Mouse (Mus musculus) spleen, adult 2 months (tissue): ENCODE data around the gene Mlh3.

Source experiments
- CTCF ChIP-seq: fragments of 200-500 bp; IDR thresholded peaks from 2 replicates; pipeline ENCODE4 v1.5.1; 2011; ENCODE audit warnings: mild to moderate bottlenecking, inconsistent platforms; ENCODE audit not compliant: insufficient read depth, insufficient read length, insufficient replicate concordance; ENCODE audit errors: extremely low read depth
- POLR2A ChIP-seq: fragments of 200-500 bp; IDR thresholded peaks from 2 replicates; pipeline ENCODE4 v1.6.1; 2011; ENCODE audit warnings: low read depth, low read length, inconsistent platforms

DNA sequence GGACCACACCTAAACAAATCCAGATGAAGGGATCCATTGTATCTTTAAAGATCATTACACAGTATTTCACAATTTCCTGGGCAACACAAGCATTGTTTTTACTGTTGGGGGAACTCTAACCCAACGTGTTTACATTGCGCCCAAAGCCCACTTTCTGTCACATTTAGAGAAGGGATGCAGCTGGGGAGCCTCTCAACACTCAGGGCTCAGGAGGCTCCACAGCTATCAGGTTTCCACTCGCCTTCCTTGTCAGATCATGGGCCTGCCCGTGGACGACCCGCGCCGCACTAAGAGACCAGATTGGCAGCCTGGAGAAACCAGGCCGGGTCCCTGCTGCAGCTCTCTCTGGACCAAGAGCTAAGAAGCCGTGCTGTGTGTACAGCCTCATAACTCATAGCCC lies 3.1 kb upstream of the Mlh3 start:
- TF ChIP-seq CTCF (no peak), POLR2A (no peak)
